Mouse (Mus musculus): ENCODE measurements around the gene Il1f6.

Gene Il1f6

GRCm38 (mm10) chr2:24215118-24215517 lies at the start of gene Il1f6:
TSS of gene Il1f6 (plus strand) at chr2:24215418.
- DNase-seq, result no peak

GRCm38 (mm10) chr2:24181683-24182331 lies 33.4 kb upstream of the Il1f6 start:
- DNase-seq, result peak; percentile 71 to 76

- DNase-seq, result peak; percentile 30 to 46
Measured at GRCm38 (mm10) chr2:24182423-24183147, 32.6 kb upstream of the Il1f6 start.

GRCm38 (mm10) chr2:24184092-24184491 lies 31.1 kb upstream of the Il1f6 start:
- peak; percentile 12 to 17 for DNase-seq

- no peak for DNase-seq
Measured at GRCm38 (mm10) chr2:24186176-24186575, 29.0 kb upstream of the Il1f6 start, which contains the start of gene Il1f9. TSS of gene Il1f9 (plus strand) at chr2:24186476.

GRCm38 (mm10) chr2:24187585-24187984 lies 27.6 kb upstream of the Il1f6 start:
- no peak for DNase-seq

GRCm38 (mm10) chr2:24188189-24188588 lies 27.0 kb upstream of the Il1f6 start:
- peak in 1 of 2 experiments; percentile 31 for DNase-seq

- DNase-seq, result no peak
Measured at GRCm38 (mm10) chr2:24227191-24227590, 12.0 kb downstream of the Il1f6 start.

GRCm38 (mm10) chr2:24267503-24267902 lies 52.3 kb downstream of the Il1f6 start:
- DNase-seq, result no peak

GRCm38 (mm10) chr2:24273619-24274018 lies 58.4 kb downstream of the Il1f6 start:
- DNase-seq, result no peak

- DNase-seq, result no peak
Measured at GRCm38 (mm10) chr2:24275146-24275545, 59.9 kb downstream of the Il1f6 start.
